Mouse (Mus musculus): ENCODE measurements around the gene Ulk4. TPM values are rescaled to one million over a fixed set of nuclear protein-coding genes. Genes with fewer than 3 reads are reported as not detected.
A peak's percentile ranks its signal among the peaks of the same experiment; 100 is the strongest.

Gene Ulk4
- polyA plus RNA-seq, 1 experiment from 2014 or later: 75.9 TPM

GRCm38 (mm10) chr9:121112131-121112530 is 164.9 kb downstream of the Ulk4 start:
- H3K9ac ChIP-seq: no peak overlapping the region
- no peaks in the 10 kb centered on the region for H3K36me3 ChIP-seq
- 71% methylated on average over 1 of the region's 1 CpGs for WGBS
- no peak overlapping the region for H3K27ac ChIP-seq (replicated peaks)
- H3K4me3 ChIP-seq: no peak overlapping the region
- no peak overlapping the region for H3K4me2 ChIP-seq
- ATAC-seq (ENCODE audit: low FRiP score, low read depth): no peak
- no peaks in the 10 kb centered on the region for H3K27me3 ChIP-seq
- no peaks in the 10 kb centered on the region for H3K9me3 ChIP-seq
- H3K4me1 ChIP-seq (replicated peaks): peaks cover 29% of the 10 kb centered on the region

GRCm38 (mm10) chr9:121108110-121108509 is 168.9 kb downstream of the Ulk4 start:
- no peaks in the 10 kb centered on the region for H3K27me3 ChIP-seq
- peak; percentile 67 for ATAC-seq (ENCODE audit: low FRiP score, low read depth)
- WGBS: 14% methylated on average over 10 of the region's 10 CpGs
- no peaks in the 10 kb centered on the region for H3K9me3 ChIP-seq
- H3K27ac ChIP-seq (replicated peaks): peak overlapping the region; percentile 37
- no peak overlapping the region for H3K4me3 ChIP-seq
- H3K4me1 ChIP-seq (replicated peaks): peaks cover 36% of the 10 kb centered on the region
- H3K36me3 ChIP-seq: no peaks in the 10 kb centered on the region
- no peak overlapping the region for H3K9ac ChIP-seq
- no peak overlapping the region for H3K4me2 ChIP-seq

DNA sequence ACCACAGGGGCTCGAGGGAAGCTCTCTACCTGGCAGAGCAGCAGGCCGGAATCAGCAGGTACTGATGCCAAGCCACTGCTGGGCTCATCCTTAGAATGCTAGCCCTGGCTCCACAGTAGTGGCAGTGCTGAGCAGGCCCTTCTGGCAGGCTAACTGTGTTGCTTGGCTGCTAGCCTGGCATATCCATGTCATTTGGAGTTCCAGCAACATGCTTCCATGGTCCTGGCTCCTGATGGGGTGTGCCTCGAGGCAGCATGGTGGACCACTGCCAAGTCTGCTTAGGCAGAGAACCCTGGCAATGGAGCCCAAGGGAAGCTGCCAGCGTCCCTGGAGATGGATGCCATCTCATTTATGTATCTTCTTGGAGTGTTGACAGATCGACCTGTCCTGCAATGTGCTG is 169.4 kb downstream of the Ulk4 start:
- H3K27ac ChIP-seq (replicated peaks): peak overlapping the region; percentile 37
- H3K27me3 ChIP-seq: no peaks in the 10 kb centered on the region
- ATAC-seq (ENCODE audit: low FRiP score, low read depth): peak; percentile 84
- H3K36me3 ChIP-seq: no peaks in the 10 kb centered on the region
- 35% methylated on average over 5 of the region's 5 CpGs for WGBS
- H3K4me3 ChIP-seq: no peak overlapping the region
- H3K9ac ChIP-seq: no peak overlapping the region
- no peak overlapping the region for H3K4me2 ChIP-seq
- H3K4me1 ChIP-seq (replicated peaks): peaks cover 36% of the 10 kb centered on the region
- H3K9me3 ChIP-seq: no peaks in the 10 kb centered on the region

DNA sequence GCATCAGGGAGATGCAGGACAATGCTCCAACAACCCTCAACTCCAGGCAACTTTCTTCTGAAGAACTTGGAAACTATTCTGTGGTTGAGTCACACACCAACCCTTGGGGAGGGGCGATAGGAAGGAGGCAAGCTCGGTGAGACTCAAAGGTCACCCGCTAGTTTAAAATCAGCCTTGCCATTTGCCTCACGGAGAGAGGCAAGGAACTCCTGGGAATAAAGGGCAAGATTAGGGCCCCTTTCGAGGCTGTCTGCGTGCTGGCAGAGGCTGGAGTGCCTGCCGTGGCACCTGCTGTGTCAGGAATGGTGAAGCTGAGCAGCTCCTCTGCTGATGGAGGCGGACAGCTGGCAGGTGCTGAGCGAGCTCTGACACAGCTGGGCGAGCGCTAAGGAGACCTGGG is 169.9 kb downstream of the Ulk4 start:
- 21% methylated on average over 11 of the region's 11 CpGs for WGBS
- Histone ChIP-seq H3K4me1 (replicated peaks) (peaks cover 36% of the 10 kb centered on the region), H3K27ac (replicated peaks) (peak overlapping the region; percentile 37)

GRCm38 (mm10) chr9:121101516-121101915 is 175.5 kb downstream of the Ulk4 start:
- H3K36me3 ChIP-seq: no peaks in the 10 kb centered on the region
- ATAC-seq (ENCODE audit: low FRiP score, low read depth): no peak
- H3K9me3 ChIP-seq: no peaks in the 10 kb centered on the region
- H3K27me3 ChIP-seq: no peaks in the 10 kb centered on the region
- WGBS: 71% methylated on average over 10 of the region's 10 CpGs
- peaks cover 8% of the 10 kb centered on the region for H3K4me1 ChIP-seq (replicated peaks)
- H3K27ac ChIP-seq (replicated peaks): no peak overlapping the region
- no peak overlapping the region for H3K4me3 ChIP-seq
- no peak overlapping the region for H3K9ac ChIP-seq
- no peak overlapping the region for H3K4me2 ChIP-seq

More for the DNA sequence above, 169.9 kb downstream of the Ulk4 start:
- Histone ChIP-seq H3K4me3 (no peak overlapping the region), H3K27me3 (no peaks in the 10 kb centered on the region), H3K4me2 (no peak overlapping the region), H3K9me3 (no peaks in the 10 kb centered on the region), H3K36me3 (no peaks in the 10 kb centered on the region), H3K9ac (no peak overlapping the region)
- peak; percentile 57 for ATAC-seq (ENCODE audit: low FRiP score, low read depth)

DNA sequence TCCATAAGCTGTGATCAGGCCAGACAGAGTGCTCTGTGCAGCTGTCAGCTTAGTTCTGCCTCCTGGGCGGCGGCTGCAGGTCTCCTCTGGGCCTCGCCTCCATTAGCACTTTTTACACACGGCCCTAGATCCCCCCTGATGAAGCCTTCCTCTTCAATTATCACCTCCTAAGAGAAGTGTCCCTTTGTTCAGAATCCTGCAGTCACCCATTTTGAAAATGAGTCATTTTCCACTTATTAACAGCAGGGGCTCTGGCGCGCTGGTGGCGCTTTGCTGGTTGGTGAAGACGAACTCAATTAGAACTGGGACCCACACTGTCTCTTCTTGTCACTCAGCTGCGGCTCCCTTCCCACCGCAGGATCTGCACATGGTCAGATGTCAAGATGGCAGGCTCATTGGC is 177.5 kb downstream of the Ulk4 start:
- Histone ChIP-seq H3K4me1 (replicated peaks) (peaks cover 7% of the 10 kb centered on the region; the same call in 1 of the 2 replicates), H3K9ac (no peak overlapping the region), H3K4me2 (no peak overlapping the region), H3K4me3 (no peak overlapping the region), H3K9me3 (no peaks in the 10 kb centered on the region), H3K36me3 (no peaks in the 10 kb centered on the region), H3K27ac (replicated peaks) (no peak overlapping the region), H3K27me3 (no peaks in the 10 kb centered on the region)
- no peak for ATAC-seq (ENCODE audit: low FRiP score, low read depth)
- 64% methylated on average over 10 of the region's 10 CpGs for WGBS

- Histone ChIP-seq H3K27me3 (no peaks in the 10 kb centered on the region), H3K9me3 (no peaks in the 10 kb centered on the region), H3K36me3 (no peaks in the 10 kb centered on the region), H3K4me2 (no peak overlapping the region), H3K27ac (replicated peaks) (no peak overlapping the region), H3K9ac (no peak overlapping the region), H3K4me1 (replicated peaks) (peaks cover 7% of the 10 kb centered on the region; the same call in 1 of the 2 replicates), H3K4me3 (no peak overlapping the region)
- whole genome bisulfite sequencing: 87% methylated on average over 7 of the region's 7 CpGs
- no peak for ATAC-seq (ENCODE audit: low FRiP score, low read depth)
These were observed 183.2 kb downstream of the Ulk4 start for GRCm38 (mm10) chr9:121093760-121094159.

GRCm38 (mm10) chr9:121092568-121092967 is 184.4 kb downstream of the Ulk4 start:
- Histone ChIP-seq H3K27ac (replicated peaks) (no peak overlapping the region), H3K9me3 (no peaks in the 10 kb centered on the region), H3K4me1 (replicated peaks) (no peaks in the 10 kb centered on the region), H3K27me3 (no peaks in the 10 kb centered on the region), H3K36me3 (no peaks in the 10 kb centered on the region), H3K4me3 (no peak overlapping the region), H3K9ac (no peak overlapping the region), H3K4me2 (no peak overlapping the region)
- ATAC-seq (ENCODE audit: low FRiP score, low read depth): no peak
- whole genome bisulfite sequencing: 86% methylated on average over 5 of the region's 5 CpGs

DNA sequence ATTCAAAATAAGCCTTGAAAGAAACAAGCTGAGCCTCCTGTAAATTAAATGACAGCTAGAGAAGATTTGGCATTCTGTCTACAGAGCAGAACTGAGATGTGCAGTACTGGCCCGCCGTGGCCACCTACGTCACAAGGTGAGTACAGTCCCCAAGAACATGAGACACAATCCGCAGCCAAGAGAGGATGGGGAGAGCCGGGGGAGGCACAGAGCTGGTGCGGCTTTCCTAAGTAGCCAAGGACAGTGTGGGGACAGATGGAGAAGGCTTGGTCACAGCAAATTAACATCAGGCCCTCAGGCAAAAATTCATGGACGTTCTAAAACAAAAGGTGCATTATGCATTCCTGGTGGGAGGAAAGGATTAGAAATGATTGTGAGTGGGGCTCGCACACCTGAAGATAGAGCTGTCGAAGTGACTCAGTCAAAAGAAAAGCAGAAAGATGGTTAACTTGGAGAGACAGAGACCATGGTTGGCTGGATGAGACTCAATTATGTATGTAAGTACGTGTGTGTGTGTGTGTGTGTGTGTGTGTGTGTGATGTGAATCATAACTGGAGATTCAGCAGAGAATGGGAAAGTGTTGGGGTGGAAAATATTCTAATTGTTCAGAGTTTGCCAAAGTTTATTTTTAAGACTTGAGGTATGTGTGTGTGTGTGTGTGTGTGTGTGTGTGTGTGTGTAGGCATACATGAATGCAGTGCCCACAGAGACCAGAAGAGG is 185.8 kb downstream of the Ulk4 start:
- WGBS: 65% methylated on average over 10 of the region's 10 CpGs
- no peaks in the 10 kb centered on the region for H3K36me3 ChIP-seq
- H3K27ac ChIP-seq (replicated peaks): no peak overlapping the region

GRCm38 (mm10) chr9:121087661-121088060 is 189.3 kb downstream of the Ulk4 start:
- no peak overlapping the region for H3K4me2 ChIP-seq
- H3K36me3 ChIP-seq: no peaks in the 10 kb centered on the region
- H3K27me3 ChIP-seq: no peaks in the 10 kb centered on the region
- no peak overlapping the region for H3K27ac ChIP-seq (replicated peaks)
- no peak for ATAC-seq (ENCODE audit: low FRiP score, low read depth)
- no peak overlapping the region for H3K9ac ChIP-seq
- peaks cover 10% of the 10 kb centered on the region for H3K4me1 ChIP-seq (replicated peaks)
- WGBS: 72% methylated on average over 8 of the region's 8 CpGs
- H3K9me3 ChIP-seq: no peaks in the 10 kb centered on the region
- no peak overlapping the region for H3K4me3 ChIP-seq

More for the DNA sequence above, 185.8 kb downstream of the Ulk4 start:
- Histone ChIP-seq H3K4me2 (no peak overlapping the region), H3K4me1 (replicated peaks) (no peaks in the 10 kb centered on the region), H3K9me3 (no peaks in the 10 kb centered on the region), H3K4me3 (no peak overlapping the region), H3K9ac (no peak overlapping the region), H3K27me3 (no peaks in the 10 kb centered on the region)
- ATAC-seq (ENCODE audit: low FRiP score, low read depth): no peak

- H3K27me3 ChIP-seq: no peaks in the 10 kb centered on the region
- H3K27ac ChIP-seq (replicated peaks): no peak overlapping the region
- no peak overlapping the region for H3K9ac ChIP-seq
- ATAC-seq (ENCODE audit: low FRiP score, low read depth): no peak
- WGBS: 63% methylated on average over 4 of the region's 4 CpGs
- no peak overlapping the region for H3K4me3 ChIP-seq
- H3K4me2 ChIP-seq: no peak overlapping the region
- no peaks in the 10 kb centered on the region for H3K36me3 ChIP-seq
- H3K9me3 ChIP-seq: no peaks in the 10 kb centered on the region
- H3K4me1 ChIP-seq (replicated peaks): peaks cover 19% of the 10 kb centered on the region
These were observed 192.8 kb downstream of the Ulk4 start for GRCm38 (mm10) chr9:121084191-121084590.

DNA sequence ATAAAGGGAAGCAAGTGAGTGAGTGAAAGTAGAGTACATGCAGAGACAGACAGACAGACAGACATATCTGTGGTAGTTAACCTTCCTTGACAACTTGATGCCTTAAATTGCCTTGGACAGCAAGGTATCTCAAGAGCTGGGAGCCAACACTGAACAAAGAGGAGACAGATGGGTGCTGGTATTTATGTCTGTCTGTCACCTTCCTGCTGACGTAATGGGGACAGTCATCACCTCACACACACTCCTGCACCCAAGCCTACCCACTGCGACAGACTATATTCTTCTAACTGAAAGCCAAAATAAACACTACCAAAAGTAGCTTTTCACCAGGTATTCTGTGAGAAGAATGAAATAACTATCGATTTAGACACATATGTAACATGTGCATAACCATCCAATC is 196.2 kb downstream of the Ulk4 start:
- Histone ChIP-seq H3K27ac (replicated peaks) (no peak overlapping the region), H3K4me2 (no peak overlapping the region), H3K9ac (no peak overlapping the region), H3K4me1 (replicated peaks) (peaks cover 29% of the 10 kb centered on the region), H3K27me3 (no peaks in the 10 kb centered on the region), H3K36me3 (no peaks in the 10 kb centered on the region), H3K4me3 (no peak overlapping the region), H3K9me3 (no peaks in the 10 kb centered on the region)
- 94% methylated on average over 3 of the region's 3 CpGs for WGBS
- ATAC-seq (ENCODE audit: low FRiP score, low read depth): no peak

GRCm38 (mm10) chr9:121080413-121080812 is 196.6 kb downstream of the Ulk4 start:
- Histone ChIP-seq H3K27me3 (no peaks in the 10 kb centered on the region), H3K36me3 (no peaks in the 10 kb centered on the region), H3K4me2 (no peak overlapping the region), H3K27ac (replicated peaks) (no peak overlapping the region), H3K4me3 (no peak overlapping the region), H3K9me3 (no peaks in the 10 kb centered on the region), H3K9ac (no peak overlapping the region), H3K4me1 (replicated peaks) (peaks cover 29% of the 10 kb centered on the region)
- 86% methylated on average over 10 of the region's 10 CpGs for WGBS
- ATAC-seq (ENCODE audit: low FRiP score, low read depth): no peak
